Mouse (Mus musculus) C2C12 (cell line): Measurements from ENCODE around the gene Apod.

Source experiments
- CEBPB ChIP-seq: IDR thresholded peaks from one replicate; pipeline ENCODE4 v1.6.1; 2011; ENCODE audit warnings: low read depth, mild to moderate bottlenecking, control low read depth, moderate library complexity
- CTCF ChIP-seq: IDR thresholded peaks from one replicate; pipeline ENCODE4 v1.5.1; 2011; ENCODE audit not compliant: control insufficient read depth, insufficient read depth, insufficient read length
- MAX ChIP-seq: IDR thresholded peaks from one replicate; pipeline ENCODE4 v1.6.1; 2011; ENCODE audit warnings: mild to moderate bottlenecking, control low read depth

- TF ChIP-seq CTCF (no peak), MAX (no peak), CEBPB (no peak)
Observed at GRCm38 (mm10) chr16:31339332-31339731, 24.7 kb upstream of the Apod start.
